Mouse (Mus musculus): ENCODE results near the gene Mmp14.

The Mmp14 gene

GRCm38 (mm10) chr14:54431334-54432077, at the start of gene Mmp14:
Gene Mmp14 (plus strand): TSS chr14:54431612.
- peak in 1 of 2 experiments; percentile 28 for DNase-seq

GRCm38 (mm10) chr14:54381816-54382215, 49.6 kb upstream of the Mmp14 start:
- no peak for DNase-seq

- DNase-seq: no peak
These were observed 48.8 kb upstream of the Mmp14 start for GRCm38 (mm10) chr14:54382641-54383040.

DNA sequence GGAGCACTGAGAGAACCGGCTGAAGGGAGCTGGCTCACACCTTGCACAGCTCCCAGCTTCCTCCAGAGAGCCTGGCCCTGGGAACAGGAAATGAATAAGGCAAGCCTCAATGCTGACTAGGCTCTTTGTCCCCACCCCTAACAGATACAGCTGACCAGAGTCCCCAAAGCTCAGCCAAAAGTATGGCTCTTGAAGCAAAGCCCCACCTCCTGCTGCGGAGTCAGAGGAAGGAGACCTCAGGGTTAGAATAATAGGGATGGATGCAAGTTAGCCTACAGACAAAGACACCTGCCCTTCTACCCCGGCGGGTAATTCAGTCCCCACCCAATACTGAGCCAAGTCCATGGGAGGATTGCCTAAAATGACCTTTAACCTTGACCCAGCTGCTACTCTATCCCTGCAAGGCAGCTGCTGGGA, 48.0 kb upstream of the Mmp14 start:
- no peak for DNase-seq

DNA sequence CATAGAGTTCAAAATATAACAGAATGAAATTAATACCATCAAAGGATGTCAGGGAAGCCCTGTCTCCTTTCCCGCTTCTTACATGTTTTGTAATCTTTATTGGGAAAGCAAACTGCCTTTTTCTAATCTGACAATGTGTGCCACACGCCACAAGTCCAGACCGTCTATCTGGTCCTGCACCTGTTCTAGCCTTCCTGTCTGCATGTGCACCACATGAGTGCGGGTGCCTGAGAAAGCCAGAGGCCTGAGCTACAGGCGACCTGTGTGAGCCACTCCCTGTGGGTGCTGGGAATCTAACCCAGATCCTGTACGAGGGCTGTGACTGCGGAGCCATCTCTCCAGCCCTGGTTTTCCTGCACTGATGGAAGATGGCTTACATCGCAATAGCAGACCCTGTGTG, 47.0 kb upstream of the Mmp14 start:
- DNase-seq: no peak

DNA sequence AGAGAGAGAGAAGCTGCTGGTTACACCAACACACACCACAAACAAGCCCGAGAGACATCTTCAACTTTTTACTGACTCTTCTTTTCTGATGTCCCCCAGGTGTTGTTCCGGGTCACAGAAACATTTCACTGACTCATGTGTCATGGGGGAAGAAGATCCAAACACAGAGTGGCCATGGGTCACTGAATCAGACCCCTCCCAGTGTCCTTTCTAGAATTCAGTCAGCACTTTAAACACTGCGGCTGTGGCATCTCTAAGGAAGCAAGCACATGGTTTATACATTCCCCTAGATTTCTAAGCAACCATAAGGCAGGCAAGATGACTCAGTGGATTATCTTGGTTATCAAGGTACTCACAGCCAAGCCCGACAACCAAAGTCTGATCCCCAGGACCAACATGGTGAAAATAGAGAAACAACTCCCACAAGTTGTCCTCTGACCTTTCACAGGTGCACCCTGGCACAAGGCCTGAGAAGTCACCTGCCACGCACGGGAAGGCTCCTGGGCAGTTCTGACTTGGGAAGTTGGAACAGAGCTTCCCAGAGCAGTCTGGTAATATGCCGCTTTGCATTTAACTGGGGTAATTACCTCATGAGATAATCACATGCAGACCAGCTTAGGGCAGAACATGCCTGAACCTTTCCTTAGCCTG, 45.3 kb upstream of the Mmp14 start:
- no peak for DNase-seq

DNA sequence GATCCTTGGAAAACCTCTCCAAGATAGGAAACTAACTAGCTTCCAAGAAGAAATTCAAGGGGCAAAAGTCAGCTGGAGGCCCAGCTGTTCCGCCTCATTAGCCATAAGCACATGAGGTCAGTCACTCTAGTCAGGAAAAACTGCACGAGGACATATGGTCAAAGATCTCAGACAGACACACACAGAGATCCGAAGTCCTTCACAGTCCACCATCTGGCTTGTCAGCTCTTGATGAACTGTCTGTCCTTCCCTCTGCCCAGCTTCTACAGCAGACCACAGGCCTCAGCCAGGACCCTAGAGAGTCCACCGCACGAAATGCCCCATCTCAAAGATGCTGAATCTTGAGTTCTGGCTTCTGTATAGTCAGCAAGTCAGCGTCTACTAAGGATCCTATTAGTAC, 43.9 kb upstream of the Mmp14 start:
- DNase-seq: no peak

GRCm38 (mm10) chr14:54390843-54391242, 40.6 kb upstream of the Mmp14 start:
- DNase-seq: no peak

DNA sequence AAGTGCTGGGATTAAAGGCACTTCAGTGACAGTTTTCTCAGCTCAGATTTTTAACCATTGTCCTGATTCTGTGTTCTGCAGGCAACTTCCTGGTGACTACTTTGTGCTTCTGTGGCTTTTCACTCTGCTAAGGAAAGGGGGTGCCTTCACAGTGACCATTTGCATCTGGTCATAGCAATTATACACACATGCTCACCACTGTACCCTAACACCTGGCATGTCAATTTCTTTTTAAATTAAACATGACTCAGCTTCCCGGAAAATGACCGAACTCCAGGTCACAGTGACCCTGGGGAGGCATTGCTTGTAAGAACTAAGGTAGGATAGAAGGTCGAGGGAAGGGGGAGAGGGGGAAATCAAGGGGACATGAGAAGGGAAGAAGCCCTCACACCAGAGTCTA, 37.6 kb upstream of the Mmp14 start:
- DNase-seq: no peak

DNA sequence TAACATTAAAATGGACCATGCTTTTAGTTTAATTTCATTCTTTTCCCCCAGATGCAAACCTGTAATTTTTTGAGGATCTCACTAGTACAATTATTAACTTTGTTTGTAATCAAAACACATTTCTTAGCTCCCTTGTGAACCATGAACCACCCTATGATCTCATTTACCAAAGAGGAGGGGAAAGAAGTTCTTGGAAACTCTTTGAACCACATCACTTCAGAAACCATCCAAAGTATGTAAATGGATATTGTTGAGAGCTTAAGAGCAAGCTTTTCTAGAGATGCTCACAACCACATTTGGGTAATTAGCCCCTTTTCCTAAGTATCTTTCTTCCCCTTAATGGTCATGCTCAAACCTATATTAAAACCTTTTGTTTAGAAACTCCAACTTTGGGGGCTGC, 37.1 kb upstream of the Mmp14 start:
- no peak for DNase-seq

DNA sequence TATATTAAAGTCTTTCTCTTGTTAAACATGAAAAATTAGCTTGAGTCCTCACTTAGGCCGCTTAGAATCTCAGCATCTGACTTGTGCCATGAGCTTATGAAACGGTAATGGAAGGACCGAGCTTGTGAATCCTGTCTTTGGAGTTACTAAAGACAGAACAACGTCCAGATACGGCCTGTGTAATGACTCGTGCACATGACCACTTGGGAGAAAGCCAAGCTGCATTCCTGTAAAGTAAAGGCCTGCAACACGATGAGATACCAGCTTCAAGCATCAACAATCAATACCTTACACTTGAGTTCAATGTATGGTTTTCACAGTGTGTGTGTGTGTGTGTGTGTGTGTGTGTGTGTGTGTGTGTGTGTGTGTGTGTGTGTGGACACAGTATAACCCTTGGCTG, 34.7 kb upstream of the Mmp14 start:
- DNase-seq: no peak

GRCm38 (mm10) chr14:54397872-54398527, 33.4 kb upstream of the Mmp14 start:
- no peak for DNase-seq

GRCm38 (mm10) chr14:54398528-54398916, 32.9 kb upstream of the Mmp14 start:
- DNase-seq: no peak

GRCm38 (mm10) chr14:54398921-54399382, 32.5 kb upstream of the Mmp14 start:
- no peak for DNase-seq

- no peak for DNase-seq
These were observed 29.7 kb upstream of the Mmp14 start for GRCm38 (mm10) chr14:54401723-54402122.

GRCm38 (mm10) chr14:54408336-54409056, 22.9 kb upstream of the Mmp14 start:
- no peak for DNase-seq

DNA sequence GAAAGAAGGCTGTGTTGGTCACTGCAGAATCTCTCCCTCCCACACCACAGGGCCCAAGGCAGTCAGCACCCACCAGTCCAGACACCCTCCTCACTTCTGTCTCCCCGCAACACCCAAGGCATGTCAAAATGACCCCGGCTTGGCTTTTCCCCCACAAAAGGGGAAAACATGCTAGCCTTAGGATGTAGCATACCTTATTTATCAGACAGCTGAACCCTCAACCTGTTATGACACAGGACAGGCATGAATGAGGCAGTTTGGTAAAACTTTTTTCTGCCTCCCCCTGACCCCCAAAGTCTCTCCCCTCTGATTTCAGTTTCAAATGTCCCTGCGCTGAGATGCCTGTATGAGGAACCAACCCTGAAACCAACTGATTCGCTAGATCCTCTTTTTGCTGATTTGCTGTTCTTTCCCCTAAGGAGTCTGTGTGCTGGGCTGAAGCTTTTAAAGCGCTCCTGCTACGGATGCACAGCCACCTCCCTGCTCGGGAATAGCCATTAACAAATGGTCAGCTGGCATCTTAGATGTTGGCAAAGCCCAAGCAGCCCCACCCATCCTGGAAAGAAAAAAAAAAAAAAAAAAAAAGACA, 22.3 kb upstream of the Mmp14 start:
- DNase-seq: no peak

- no peak for DNase-seq
These were observed 21.2 kb upstream of the Mmp14 start for GRCm38 (mm10) chr14:54409980-54410810.

DNA sequence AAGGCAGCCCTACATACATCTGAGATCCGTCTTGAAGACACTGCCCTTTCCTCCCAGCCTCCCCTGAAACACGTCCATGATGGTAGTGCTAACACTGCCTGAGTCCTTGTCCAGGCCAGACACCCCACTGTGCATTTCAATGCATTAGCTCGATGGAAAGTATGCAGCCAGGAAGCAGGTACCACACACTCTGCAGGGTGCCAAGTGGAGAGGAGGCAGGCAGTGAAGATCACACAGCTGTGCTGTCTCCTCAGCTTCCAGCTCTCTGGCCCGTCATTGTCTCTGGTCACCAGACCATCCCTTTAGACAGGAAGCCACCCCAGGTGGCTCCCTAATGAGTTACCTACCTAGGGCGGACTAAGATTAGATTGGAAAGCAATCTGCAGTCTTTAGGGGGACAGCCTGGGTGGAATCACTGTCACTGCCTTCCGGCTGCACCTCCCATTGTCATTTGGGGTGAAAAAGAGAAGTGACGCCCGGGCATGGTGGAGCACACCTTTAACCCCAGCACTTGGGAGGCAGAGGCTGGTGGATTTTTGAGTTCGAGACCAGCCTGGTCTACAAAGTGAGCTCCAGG, 19.3 kb upstream of the Mmp14 start:
- no peak for DNase-seq

DNA sequence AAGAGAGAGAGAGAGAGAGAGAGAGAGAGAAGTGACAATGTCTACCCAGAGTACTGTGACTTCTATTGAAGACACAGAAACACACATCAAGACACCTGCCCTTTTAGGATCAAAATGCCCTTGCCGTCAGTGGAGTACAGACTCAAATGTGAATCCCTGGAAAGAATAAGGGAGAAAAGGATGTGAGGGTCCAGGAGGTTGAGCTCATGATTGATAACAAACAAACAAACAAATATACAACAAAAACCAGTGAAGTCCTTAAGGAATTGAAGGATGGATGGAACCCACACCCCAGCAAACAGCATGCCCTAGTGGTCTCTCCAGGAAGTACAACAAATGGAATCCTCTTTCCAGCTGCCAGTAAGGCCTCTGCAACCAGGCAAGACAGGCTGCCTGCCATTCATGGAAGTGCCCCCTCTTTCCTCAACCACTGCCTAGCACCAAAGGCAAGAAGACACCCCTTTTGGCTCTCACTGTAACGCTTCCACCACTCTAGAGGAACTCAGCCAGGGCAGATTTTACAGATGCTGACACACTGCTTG, 18.7 kb upstream of the Mmp14 start:
- peak; percentile 33 to 40 for DNase-seq
